Mouse (Mus musculus) Muller cell, postnatal 12 days (primary cell): Measurements from ENCODE around the gene Litaf.
"Not testable (repeated sequence)": the region's sequence is repeated elsewhere in the genome, so short reads cannot be mapped to it uniquely, and the experiment has no call there.

Experiments used
- DNase-seq: peaks from one replicate; pipeline ENCODE4 v3.0.0-alpha.2; 2015; ENCODE audit errors: inconsistent ontology term

The Litaf gene

GRCm38 (mm10) chr16:10958307-10958706 lies 107.7 kb downstream of the Litaf start:
- not testable (repeated sequence) for DNase-seq

GRCm38 (mm10) chr16:10957794-10958193 lies 108.2 kb downstream of the Litaf start:
- DNase-seq: no peak

DNA sequence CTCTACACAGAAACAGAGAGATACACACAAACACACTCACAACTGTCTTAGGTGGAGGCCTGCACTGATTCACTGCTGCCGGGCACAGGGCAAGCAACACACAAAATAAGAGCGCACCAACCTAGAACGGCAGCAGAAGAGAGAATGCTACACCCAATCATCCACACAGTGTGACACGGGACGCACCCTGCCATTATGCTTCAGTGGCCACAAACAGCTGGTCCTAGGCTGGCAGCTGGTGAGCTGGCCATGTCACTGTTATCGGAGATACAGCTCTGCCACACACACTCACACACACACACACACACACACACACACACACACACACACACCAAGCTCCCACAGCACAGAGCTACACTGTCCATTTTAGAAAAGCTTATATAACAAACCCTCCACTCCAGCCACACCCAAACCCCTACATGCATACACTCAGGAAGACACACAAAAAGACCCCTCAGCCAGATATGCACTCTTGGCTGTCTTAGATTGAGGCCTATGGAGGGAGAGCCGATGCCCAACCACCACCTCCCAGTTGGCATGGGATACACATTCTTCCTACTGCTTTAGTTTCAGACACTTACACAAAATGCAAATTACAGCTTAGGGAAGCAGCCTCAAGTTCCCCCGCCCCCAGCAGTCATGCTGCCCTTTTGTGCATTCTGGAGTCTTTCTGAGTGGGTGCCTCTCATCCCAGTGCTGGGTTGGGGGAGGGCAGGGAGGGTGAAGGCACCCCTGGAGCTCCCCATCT lies 108.8 kb downstream of the Litaf start:
- DNase-seq: no peak

- no peak for DNase-seq
Observed at GRCm38 (mm10) chr16:10955078-10955477, 110.9 kb downstream of the Litaf start.

GRCm38 (mm10) chr16:10952881-10953280 lies 113.1 kb downstream of the Litaf start:
- no peak for DNase-seq

DNA sequence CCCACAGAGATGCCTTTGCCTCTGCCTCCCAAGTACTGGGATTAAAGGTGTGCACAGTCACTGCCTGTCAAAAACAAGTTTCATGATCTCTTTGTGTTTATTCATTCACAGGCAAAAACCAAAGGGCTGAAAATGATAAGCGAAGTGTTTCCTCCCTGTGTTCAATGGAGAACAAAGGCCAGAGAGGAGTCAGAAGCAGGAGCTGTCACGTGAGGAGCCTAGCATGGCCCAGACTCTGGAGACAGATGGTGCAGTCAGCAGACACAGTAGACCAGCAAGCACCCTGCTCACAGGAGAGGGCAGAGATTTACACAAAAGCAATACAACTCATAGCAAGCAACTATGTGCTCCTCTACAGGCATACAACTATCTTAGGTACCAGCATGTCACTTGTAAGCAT lies 113.9 kb downstream of the Litaf start:
- DNase-seq: no peak

DNA sequence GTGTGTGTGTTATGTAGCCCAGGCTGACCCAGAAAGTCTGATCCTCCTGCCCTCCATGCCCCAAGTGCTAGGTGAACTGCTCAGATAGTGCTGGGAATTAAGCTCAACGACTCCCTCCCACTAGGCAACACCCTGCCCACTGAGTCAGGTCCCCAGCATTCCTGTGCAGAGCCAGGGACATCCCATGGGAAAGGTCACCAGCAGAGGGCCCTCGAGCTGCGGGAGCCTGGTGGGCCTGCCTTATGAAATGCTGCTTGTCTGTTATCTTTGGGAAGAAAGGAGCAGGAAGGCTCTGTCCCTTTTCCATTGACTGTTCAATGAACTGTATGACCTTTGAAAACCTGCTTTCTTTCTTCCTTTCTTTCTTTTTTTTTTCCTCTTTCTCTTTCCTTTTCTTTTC lies 114.4 kb downstream of the Litaf start:
- no peak for DNase-seq

- DNase-seq: no peak
Observed at GRCm38 (mm10) chr16:10950539-10950938, 115.4 kb downstream of the Litaf start.

DNA sequence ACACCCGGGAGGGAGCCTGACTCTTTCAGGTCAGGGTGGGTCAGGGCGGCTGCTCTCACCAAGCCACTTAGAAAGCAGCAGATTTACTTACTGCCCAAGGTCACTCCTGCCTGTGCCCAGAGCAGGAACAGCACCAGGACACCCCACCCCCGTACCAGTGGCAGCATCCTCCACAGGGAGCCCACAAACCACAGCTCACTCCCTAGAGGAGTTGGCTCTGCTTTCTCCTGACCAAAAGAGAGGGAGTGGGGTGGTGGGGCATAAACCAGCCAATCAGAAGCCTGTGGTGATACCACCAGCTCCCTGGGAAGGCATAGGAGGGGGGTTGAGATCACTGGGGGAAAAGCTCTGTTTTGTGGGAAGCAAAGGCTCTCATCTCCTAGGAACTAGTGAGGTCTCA lies 118.2 kb downstream of the Litaf start:
- peak; percentile 45 for DNase-seq

DNA sequence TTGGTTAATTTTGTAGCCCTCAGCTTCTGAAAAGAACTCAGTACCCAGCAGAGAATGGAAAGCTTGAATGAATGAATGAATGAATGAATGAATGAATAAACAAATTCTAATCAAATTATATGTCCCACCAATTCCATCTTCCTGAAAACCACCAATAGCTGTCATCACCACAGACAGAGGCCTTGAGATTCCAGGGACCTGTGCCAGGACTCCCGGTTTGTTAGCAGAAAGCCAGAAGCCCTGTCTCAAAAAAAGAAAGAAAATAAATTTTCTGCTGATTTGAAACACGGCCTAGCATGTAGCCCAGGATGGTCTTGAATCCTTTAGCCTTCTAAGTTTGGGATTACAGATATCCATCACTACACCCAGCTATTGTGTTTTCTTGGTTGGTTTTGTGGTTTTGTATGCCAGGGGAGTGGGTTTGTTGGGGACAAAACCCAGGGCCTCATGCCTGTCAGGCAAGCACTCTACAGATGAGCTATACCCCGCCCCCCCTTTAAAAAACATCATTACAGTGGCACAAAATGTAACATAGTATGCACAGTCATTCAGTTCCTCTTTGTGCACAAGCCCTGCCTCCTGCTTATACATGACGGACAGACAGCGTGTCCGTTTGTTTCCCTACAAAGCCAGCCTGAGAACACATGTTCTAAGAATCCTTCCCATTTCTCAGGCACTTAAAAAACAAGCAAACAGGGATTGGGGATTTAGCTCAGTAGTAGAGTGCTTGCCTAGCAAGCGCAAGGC lies 120.4 kb downstream of the Litaf start:
- DNase-seq: peak; percentile 53

- DNase-seq: no peak
Observed at GRCm38 (mm10) chr16:10944545-10944944, 121.4 kb downstream of the Litaf start.

GRCm38 (mm10) chr16:10943257-10943656 lies 122.7 kb downstream of the Litaf start:
- DNase-seq: no peak

DNA sequence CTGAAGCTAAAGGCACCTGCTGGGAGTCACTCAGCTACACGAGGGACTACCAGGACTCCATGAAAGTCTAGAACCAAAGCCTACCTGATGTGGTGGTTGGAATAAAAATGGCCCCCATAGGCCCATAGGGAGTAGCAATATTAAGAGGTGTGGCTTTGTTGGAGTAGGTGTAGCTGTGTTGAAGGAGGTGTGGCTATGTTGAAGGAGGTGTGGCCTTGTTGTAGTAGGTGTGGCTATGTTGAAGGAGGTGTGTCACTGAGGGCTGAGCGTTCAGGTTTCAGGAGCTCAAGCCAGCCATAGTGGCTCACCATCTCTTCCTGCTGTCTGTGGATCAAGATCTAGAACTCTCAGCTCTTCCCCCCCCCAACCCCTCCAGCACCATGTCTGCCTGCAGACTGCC lies 125.3 kb downstream of the Litaf start:
- DNase-seq: no peak

- DNase-seq: no peak
Observed at GRCm38 (mm10) chr16:10939932-10940331, 126.0 kb downstream of the Litaf start.

DNA sequence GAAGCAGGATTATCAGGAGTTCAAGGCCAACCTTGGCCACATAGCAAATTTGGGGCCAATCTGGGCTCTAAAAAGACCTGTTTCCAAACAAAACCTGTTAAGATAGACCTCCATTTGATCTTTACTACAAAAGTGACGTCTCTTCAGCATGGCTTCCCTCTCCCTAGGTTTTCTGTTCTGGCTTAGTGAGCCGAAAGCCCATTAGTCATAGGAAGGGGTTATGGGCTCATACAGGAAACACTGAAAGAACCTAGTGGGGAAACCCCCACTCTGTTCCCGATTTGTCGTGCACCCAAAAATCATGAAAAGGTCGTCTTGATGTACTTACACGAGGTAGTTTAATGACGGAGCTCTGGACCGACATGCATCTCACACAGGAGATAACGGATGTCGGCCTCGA lies 128.5 kb downstream of the Litaf start:
- no peak for DNase-seq

- no peak for DNase-seq
Observed at GRCm38 (mm10) chr16:10936700-10937319, 129.1 kb downstream of the Litaf start.

DNA sequence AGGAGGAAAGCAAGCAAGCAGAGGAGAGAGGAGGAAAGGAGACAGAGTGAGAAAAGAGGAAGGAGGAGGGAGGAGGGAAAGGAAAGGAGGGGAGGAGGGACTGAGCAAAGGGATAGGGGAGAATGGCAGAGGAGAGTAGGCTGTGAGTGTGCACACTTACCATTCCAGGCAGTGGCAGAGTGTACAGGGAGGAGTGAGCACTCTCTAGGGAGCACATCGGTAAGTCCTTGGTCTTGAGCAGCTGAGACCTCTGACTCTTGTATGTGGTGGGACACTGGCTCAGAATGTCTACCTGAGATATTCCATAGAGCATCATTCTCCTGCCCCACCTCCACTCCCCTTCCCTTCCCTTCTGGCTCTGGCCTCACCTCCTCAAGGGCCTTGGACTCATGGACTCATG lies 131.9 kb downstream of the Litaf start:
- DNase-seq: no peak

DNA sequence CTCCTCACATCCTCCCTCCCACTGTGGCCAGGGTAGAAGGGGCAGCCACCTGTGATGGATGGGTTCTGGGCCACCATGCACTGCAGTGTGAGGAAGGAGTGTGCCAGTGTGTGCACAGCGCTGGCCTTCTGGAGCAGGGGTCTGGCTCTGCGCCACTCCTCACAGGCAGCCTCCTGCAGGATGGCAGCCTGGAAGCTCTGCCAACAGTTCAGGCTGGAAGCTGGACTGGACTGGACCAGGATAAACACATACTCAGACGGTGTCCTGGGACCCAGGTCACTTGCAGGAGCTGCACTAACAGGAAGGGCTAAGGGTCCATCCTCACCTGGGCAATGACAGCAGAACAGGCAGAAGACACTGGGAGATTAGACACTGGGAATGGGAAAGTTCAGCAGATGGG lies 132.6 kb downstream of the Litaf start:
- DNase-seq: no peak

GRCm38 (mm10) chr16:10927026-10927425 lies 138.9 kb downstream of the Litaf start:
- DNase-seq: no peak

DNA sequence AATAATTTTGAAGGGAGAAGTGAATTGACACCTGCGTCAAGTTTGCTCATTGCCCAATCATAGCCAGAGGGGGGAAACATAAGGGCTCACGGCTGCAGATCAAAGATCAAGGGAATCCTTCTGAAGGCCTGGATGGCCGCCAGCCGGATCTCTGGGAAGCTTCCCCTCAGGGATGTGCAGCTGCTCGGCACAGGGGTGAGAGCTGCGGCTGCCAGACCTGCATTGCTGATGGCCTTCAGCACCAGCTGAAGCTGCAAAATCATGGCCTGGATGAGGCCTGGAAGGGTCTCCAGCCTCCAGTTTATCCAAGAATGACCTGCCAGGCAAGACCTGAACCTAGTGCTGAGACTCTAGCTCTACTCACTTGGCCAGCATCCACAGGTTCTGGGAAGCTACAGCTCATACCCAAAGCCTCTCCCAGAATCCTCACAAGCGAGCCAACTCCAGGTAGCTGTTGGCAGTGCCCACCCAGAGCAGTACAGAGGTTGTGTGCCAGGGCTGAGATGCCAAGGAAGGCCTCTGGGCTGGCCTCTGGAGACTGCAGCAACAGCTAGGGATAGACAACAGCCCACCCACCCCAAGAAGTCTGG lies 140.3 kb downstream of the Litaf start:
- DNase-seq: peak; percentile 52

DNA sequence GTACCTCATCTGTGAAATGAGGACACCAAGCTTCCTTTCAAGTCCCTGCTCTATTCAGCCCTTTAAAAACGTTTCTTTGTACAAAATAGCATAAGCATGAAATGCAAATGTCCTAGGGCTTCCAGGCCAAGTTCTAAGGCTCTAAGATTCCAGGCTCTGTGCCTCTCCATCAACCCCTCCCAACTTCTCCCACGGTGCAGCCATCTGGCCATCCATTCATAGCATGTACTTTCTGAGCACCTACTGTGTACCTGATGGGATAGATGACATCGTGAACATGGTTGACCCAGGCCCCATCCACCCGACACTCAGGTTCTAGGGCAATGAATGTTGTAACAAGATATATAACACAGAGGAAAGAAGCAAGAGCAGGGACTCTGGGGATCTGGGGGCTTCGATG lies 142.4 kb downstream of the Litaf start:
- no peak for DNase-seq

DNA sequence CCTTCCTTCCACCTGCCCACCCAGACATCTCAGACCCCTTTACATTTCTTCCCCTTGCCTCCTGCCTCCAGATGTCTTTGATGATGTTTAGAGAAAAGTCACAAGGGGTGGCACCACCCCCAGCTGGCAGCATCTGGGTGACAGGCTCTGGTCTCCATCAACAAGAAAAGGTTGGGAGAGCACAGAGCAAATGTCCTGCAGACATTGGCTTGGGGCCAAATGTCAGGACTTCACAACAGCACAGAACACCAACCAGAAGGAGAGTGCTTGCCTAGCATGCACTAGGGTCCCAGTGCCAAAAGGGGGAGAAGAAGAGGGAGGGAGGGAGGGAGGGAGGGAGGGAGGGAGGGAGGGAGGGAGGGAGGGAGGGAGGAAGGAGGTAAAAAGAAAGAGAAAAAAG lies 146.1 kb downstream of the Litaf start:
- no peak for DNase-seq
